Mouse (Mus musculus): ENCODE data around the gene Gsk3a.

DNA sequence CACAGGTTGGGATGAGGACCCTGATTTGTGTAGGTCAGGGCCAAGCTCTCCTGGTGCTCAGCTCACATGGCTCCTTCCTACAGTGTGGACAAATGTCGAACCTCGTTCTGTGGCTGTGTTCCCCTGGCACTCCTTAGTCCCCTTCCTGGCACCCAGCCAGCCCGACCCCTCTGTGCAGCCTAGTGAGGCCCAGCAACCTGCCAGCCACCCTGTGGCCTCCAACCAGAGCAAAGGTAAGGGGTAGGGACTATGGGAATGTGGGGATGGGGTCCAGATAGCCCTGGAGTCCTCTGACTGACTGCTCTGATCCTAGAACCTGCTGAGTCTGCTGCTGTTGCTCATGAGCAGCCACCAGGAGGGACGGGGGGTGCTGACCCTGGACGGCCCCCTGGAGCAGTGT is 47.1 kb upstream of the Gsk3a start:
- TF ChIP-seq CTCF (IDR thresholded peaks at IDR 0.05; ENCODE audit: borderline replicate concordance, control insufficient read depth, extremely low read depth, insufficient read depth, low read length, poor library complexity) (no peak), POLR2A (IDR thresholded peaks at IDR 0.05; ENCODE audit: control insufficient read depth, extremely low read depth, insufficient read depth, low read length, poor library complexity) (no peak)

All from thymus, adult 2 months (tissue).